Mouse (Mus musculus) kidney, embryonic 14.5 days (tissue): ENCODE data around the gene Col9a1. TPM values are rescaled to one million over a fixed set of nuclear protein-coding genes. Genes with fewer than 3 reads are reported as not detected.

ENCODE experiments used
- ATAC-seq: fragments of 200-750 bp; cut with Nextera tagmentation; 2 replicates; pipeline ENCODE4 v1.8.0; 2017; ENCODE audit warnings: moderate number of reproducible peaks, mild to moderate bottlenecking, moderate TSS enrichment, moderate library complexity; ENCODE audit not compliant: low FRiP score, low TSS enrichment
- H3K27ac ChIP-seq: fragments of 300-500 bp; sonication (generic); 2 replicates; pipeline ENCODE4 v1.5.1; 2014; ENCODE audit warnings: low read depth, mild to moderate bottlenecking, low read length, moderate library complexity, mixed read lengths
- H3K27me3 ChIP-seq: fragments of 300-500 bp; sonication (generic); 2 replicates; pipeline ENCODE4 v1.6.1; 2014; ENCODE audit warnings: mild to moderate bottlenecking, low read length; ENCODE audit not compliant: control insufficient read depth, insufficient read depth
- H3K36me3 ChIP-seq: fragments of 300-500 bp; sonication (generic); 2 replicates; pipeline ENCODE4 v1.6.1; 2014; ENCODE audit warnings: low read length, mixed read lengths; ENCODE audit not compliant: control insufficient read depth, insufficient read depth
- H3K4me1 ChIP-seq: fragments of 300-500 bp; sonication (generic); 2 replicates; pipeline ENCODE4 v1.6.1; 2014; ENCODE audit warnings: low read length, mixed read lengths; ENCODE audit not compliant: control insufficient read depth, insufficient read depth
- H3K4me2 ChIP-seq: fragments of 300-500 bp; sonication (generic); replicated peaks from 2 replicates; pipeline ENCODE4 v1.6.1; 2014; ENCODE audit warnings: low read depth, mild to moderate bottlenecking, low read length
- H3K4me3 ChIP-seq: fragments of 300-500 bp; sonication (generic); 2 replicates; pipeline ENCODE4 v1.5.1; 2014; ENCODE audit warnings: mild to moderate bottlenecking, low read length
- H3K9ac ChIP-seq: fragments of 300-500 bp; sonication (generic); 2 replicates; pipeline ENCODE4 v1.6.1; 2014; ENCODE audit warnings: low read depth, mild to moderate bottlenecking, low read length, moderate library complexity
- H3K9me3 ChIP-seq: fragments of 300-500 bp; sonication (generic); 2 replicates; pipeline ENCODE4 v1.6.1; 2016; ENCODE audit warnings: low read length; ENCODE audit not compliant: control insufficient read depth
- WGBS: fragments of 180-500 bp; shearing (Covaris S2); extraction: QIAGEN DNeasy Blood & Tissue Kit; methylation state at CpG from one replicate; pipeline ENCODE4 v1.1.7; 2014; 5-methylcytosine and 5-hydroxymethylcytosine counted together
- polyA plus RNA-seq: library from polyadenylated mRNA; unstranded; fragments of >200 nt; fragmentation: Nextera tagmentation; extraction: Ambion mirVana; gene quantifications from 2 replicates; pipeline ENCODE4 v1.2.1, GENCODE M21; 2014

The Col9a1 gene
- 4.6 and 6.4 TPM in 2 replicates for polyA plus RNA-seq

DNA sequence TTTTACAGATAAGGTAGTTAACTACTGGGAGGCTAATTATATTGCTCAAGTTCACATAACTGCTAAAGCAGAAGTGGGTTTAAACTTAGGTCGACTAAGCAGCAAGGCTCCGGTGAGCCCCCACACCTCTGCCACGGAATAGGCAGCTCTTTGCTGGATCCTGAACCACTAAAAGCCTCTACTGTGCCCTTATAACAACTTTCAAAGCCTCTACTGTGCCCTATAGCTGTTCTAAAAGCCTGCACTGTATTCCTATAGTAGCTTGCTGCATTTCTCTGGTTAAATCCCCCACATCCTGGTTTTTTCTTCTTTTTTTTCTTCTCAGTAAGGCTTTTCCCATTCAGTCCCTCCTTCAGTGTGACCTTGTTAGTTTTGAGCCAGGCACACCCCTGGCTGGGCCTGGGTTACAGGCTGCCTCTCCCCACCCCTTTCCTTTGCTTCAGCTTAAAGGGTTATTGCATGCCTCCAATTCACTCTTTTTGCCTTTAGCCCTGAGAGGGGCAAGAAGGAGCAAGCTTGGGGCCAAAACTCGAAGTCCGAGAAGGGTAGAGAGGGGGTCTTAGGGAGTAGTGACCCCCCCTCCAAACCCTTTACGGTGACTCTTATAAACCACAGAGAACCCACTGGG lies at the start of gene Col9a1:
Gene Col9a1, plus strand, starts transcription at position 387 of the 628 bp plus-strand sequence.
- ATAC-seq: no peak
- Histone ChIP-seq H3K4me2 (no peak within 1 kb of the TSS), H3K9me3 (no peaks in the 10 kb centered on the region), H3K9ac (no peak within 1 kb of the TSS), H3K36me3 (no peaks in the 10 kb centered on the region), H3K27ac (no peak within 1 kb of the TSS), H3K27me3 (no peaks in the 10 kb centered on the region), H3K4me1 (no peaks in the 10 kb centered on the region), H3K4me3 (no peak within 1 kb of the TSS)
- WGBS: 82% methylated on average over 6 of the region's 6 CpGs

DNA sequence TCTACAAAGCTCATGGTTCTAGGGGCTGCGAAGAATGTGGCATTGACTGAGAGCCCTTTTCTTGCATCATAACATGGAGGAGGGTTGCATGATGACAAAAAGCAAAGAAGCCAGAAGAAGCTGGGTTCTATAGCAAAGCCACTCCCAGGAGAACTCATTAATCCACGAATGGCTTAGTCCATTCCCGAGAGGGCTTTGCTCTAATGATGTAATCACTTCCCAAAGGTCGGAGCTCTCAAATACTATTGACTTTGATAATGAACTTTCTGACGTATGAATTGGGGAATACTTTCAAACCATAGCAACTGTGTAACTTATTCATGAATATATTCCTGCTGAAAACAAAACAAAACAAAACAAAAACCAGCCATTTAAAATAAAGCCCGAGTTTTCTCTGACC lies 49.5 kb upstream of the Col9a1 start:
- H3K9me3 ChIP-seq: no peaks in the 10 kb centered on the region
- 73% methylated on average over 6 of the region's 6 CpGs for WGBS
- no peak overlapping the region for H3K9ac ChIP-seq
- no peaks in the 10 kb centered on the region for H3K36me3 ChIP-seq
- no peak overlapping the region for H3K4me3 ChIP-seq
- no peaks in the 10 kb centered on the region for H3K4me1 ChIP-seq
- H3K4me2 ChIP-seq: no peak overlapping the region
- no peaks in the 10 kb centered on the region for H3K27me3 ChIP-seq
- no peak for ATAC-seq
- no peak overlapping the region for H3K27ac ChIP-seq

DNA sequence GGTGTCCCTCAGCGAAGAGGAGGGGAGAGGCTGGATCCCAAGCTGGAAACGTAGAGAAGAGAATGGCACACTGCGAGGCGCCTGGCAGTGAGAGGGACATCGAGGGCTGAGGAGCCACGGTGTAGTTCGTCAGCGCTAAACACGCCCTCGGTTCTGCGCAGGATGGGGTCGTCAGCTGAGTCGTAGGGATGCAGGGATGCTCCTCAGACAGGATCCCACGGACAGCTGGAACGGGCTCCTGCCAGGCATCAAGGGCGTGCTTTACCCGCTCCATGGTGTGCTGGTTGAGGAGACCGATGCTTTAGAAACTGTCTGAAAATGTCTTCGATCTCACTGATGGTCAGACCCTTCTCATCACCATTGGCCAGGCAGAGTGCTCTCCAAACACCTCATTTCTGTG lies 43.6 kb upstream of the Col9a1 start:
- Histone ChIP-seq H3K4me2 (0 out of 2 replicates have a peak overlapping the region, but pooled peaks have one; percentile 12), H3K27ac (no peak overlapping the region), H3K36me3 (no peaks in the 10 kb centered on the region), H3K9me3 (no peaks in the 10 kb centered on the region), H3K27me3 (peaks cover 3% of the 10 kb centered on the region; the same call in 1 of the 2 replicates), H3K9ac (no peak overlapping the region), H3K4me3 (no peak overlapping the region), H3K4me1 (no peaks in the 10 kb centered on the region)
- ATAC-seq: no peak
- WGBS: 33% methylated on average over 19 of the region's 19 CpGs

DNA sequence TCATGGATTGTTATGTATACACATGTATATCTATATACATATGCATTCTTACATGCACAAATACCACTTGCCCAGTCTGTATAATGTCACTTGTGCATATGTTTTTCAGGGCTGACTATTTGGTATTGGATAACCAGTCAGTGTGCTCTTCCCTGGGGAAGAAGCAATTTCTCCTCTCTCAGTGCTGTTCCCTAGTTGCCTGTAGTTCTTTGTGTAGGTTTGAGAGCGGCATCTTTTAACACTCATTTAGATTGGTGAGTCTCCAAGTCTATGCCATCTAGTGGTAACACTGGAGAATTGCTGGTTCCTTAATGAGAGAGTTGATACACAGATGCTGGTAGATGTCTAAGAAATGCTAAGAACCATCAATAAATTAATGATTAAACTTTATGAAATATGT lies 42.6 kb upstream of the Col9a1 start:
- 3% methylated on average over 1 of the region's 1 CpGs for WGBS
- 0 out of 2 replicates have a peak, but pooled peaks have one; percentile 43 for ATAC-seq
- Histone ChIP-seq H3K4me2 (no peak overlapping the region), H3K4me3 (no peak overlapping the region), H3K36me3 (no peaks in the 10 kb centered on the region), H3K27ac (no peak overlapping the region), H3K4me1 (no peaks in the 10 kb centered on the region), H3K27me3 (peaks cover 3% of the 10 kb centered on the region; the same call in 1 of the 2 replicates), H3K9ac (no peak overlapping the region), H3K9me3 (no peaks in the 10 kb centered on the region)

DNA sequence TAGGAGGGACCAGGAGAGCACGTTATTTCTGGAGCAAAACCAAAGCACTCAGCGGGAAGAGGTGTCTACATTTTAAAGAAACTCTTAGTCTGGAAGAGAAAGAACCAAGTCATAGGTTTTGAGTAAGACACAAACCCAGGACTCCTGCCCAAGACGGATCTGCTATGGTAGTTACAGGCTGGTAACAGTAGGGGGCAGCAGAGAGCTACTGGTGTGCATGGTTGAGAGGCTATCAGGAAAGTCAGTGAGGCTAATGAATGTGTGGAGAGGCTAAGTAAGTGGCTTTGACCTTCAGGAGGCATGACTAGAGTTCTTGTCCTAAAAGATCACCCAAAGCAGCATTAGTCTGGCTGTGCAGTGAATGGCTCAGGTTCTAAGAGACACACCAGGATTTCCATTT lies 40.3 kb upstream of the Col9a1 start:
- WGBS: 6% methylated on average over 3 of the region's 3 CpGs
- peak; percentile 52; the same call in 1 of the 2 replicates for ATAC-seq

GRCm38 (mm10) chr1:24140555-24140954 lies 36.9 kb upstream of the Col9a1 start:
- Histone ChIP-seq H3K9ac (no peak overlapping the region), H3K4me2 (no peak overlapping the region), H3K4me1 (no peaks in the 10 kb centered on the region), H3K9me3 (no peaks in the 10 kb centered on the region), H3K27me3 (no peaks in the 10 kb centered on the region), H3K27ac (no peak overlapping the region), H3K36me3 (no peaks in the 10 kb centered on the region), H3K4me3 (no peak overlapping the region)
- WGBS: 84% methylated on average over 6 of the region's 6 CpGs
- ATAC-seq: no peak

More for the DNA sequence above, 40.3 kb upstream of the Col9a1 start:
- no peaks in the 10 kb centered on the region for H3K4me1 ChIP-seq
- no peak overlapping the region for H3K4me2 ChIP-seq
- H3K36me3 ChIP-seq: no peaks in the 10 kb centered on the region
- no peak overlapping the region for H3K9ac ChIP-seq
- H3K27me3 ChIP-seq: peaks cover 3% of the 10 kb centered on the region; the same call in 1 of the 2 replicates
- no peak overlapping the region for H3K27ac ChIP-seq
- H3K9me3 ChIP-seq: no peaks in the 10 kb centered on the region
- H3K4me3 ChIP-seq: no peak overlapping the region

GRCm38 (mm10) chr1:24143504-24143903 lies 33.9 kb upstream of the Col9a1 start:
- Histone ChIP-seq H3K27ac (no peak overlapping the region), H3K27me3 (no peaks in the 10 kb centered on the region), H3K9me3 (no peaks in the 10 kb centered on the region), H3K4me1 (no peaks in the 10 kb centered on the region), H3K4me2 (no peak overlapping the region), H3K4me3 (no peak overlapping the region), H3K36me3 (no peaks in the 10 kb centered on the region), H3K9ac (no peak overlapping the region)
- 88% methylated on average over 8 of the region's 8 CpGs for WGBS
- ATAC-seq: no peak

GRCm38 (mm10) chr1:24157751-24158150 lies 19.7 kb upstream of the Col9a1 start:
- WGBS: 95% methylated on average over 5 of the region's 5 CpGs
- H3K9ac ChIP-seq: no peak overlapping the region

DNA sequence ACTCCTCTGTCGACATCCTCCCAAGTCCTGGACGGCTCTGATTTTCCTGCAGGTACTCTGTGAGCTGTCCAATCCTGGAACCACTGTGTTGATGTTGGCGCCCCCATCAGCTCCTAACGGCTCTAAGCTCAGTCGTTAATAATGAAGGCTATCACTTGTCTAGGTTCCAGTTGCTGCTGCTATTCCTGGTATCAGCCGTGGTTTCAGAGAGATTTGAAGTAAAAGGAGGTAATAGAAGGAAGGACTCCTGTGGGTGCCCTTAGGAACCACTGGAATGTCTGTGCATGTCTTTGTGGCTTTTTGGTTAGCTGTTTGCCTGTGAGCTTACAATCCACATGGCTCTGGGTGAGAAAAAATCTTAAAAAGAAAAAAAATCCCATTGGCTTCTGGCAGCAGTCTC lies 8.0 kb upstream of the Col9a1 start:
- H3K4me2 ChIP-seq: no peak overlapping the region
- H3K36me3 ChIP-seq: no peaks in the 10 kb centered on the region
- no peak overlapping the region for H3K4me3 ChIP-seq
- no peak for ATAC-seq
- H3K27ac ChIP-seq: no peak overlapping the region
- no peaks in the 10 kb centered on the region for H3K4me1 ChIP-seq
- WGBS: 32% methylated on average over 6 of the region's 6 CpGs
- no peaks in the 10 kb centered on the region for H3K27me3 ChIP-seq
- H3K9me3 ChIP-seq: no peaks in the 10 kb centered on the region
- H3K9ac ChIP-seq: no peak overlapping the region

More at GRCm38 (mm10) chr1:24157751-24158150, 19.7 kb upstream of the Col9a1 start:
- H3K9me3 ChIP-seq: no peaks in the 10 kb centered on the region
- no peak overlapping the region for H3K4me2 ChIP-seq
- no peak overlapping the region for H3K4me3 ChIP-seq
- H3K27me3 ChIP-seq: no peaks in the 10 kb centered on the region
- H3K36me3 ChIP-seq: no peaks in the 10 kb centered on the region
- H3K4me1 ChIP-seq: no peaks in the 10 kb centered on the region
- ATAC-seq: no peak
- H3K27ac ChIP-seq: no peak overlapping the region
